8 mouse cellular contexts compared by ENCODE assay signal in the genomic region with DNA sequence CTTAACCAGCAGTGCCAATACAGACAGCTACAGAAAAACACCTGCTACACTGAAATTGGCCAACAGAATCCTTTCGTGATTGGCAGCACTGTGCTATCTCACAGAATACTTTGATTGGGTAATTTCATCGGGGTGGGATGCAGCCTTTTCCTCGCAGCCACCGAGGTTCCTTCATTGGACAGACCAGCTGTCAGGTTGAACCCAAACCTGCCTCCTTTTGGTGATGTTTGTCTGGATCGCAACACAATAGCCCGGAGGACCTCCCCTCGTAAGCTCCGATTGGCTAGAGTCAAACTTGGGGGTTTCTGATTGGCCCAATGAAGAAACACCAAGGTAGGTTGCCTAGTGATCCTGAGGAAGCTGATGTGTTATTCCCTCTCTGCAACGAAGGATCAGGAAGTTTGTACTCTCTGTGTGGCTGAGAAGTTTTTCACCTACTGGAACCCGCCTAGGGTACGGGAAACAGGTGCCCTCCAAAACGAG. TPM values are rescaled to one million over a fixed set of nuclear protein-coding genes. Genes with fewer than 3 reads are reported as not detected.
DNase-seq lines count a peak whose midpoint lies in the region; ATAC-seq and TF ChIP-seq lines count a peak whose summit lies in the region.

TSS of gene Golph3l (plus strand) at position 331 of the 483 bp plus-strand sequence.

- H3K4me3 ChIP-seq in ES-E14 (ENCODE audit: insufficient read depth in 1 of 2, low read depth in 1 of 2, low read length in 2 of 2, poor library complexity in 1 of 2, severe bottlenecking in 1 of 2): peak within 1 kb of the TSS; percentile 86 to 100
- H3K4me3 ChIP-seq in forebrain, embryonic 15.5 days: peak within 1 kb of the TSS; percentile 92
- peak within 1 kb of the TSS; percentile 96 for H3K4me3 ChIP-seq in lung, adult 2 months (replicated peaks; ENCODE audit: extremely low read depth, low read depth, low read length)

- under 1% methylated on average over 12 of the region's 12 CpGs for WGBS in forebrain, embryonic 15.5 days
- under 1% methylated on average over 12 of the region's 12 CpGs for WGBS in lung, adult 2 months

- H3K9me3 ChIP-seq in ES-E14 (ENCODE audit: control insufficient read depth, insufficient read depth, low read depth, low read length): no peaks in the 10 kb centered on the region
- H3K9me3 ChIP-seq in forebrain, embryonic 15.5 days: no peaks in the 10 kb centered on the region

- peaks cover 0 to 2% of the 10 kb centered on the region in 2 experiments; a peak in 1 of 4 replicates for H3K4me1 ChIP-seq in ES-E14 (ENCODE audit: control insufficient read depth in 2 of 2, insufficient read depth in 2 of 2, low read length in 2 of 2, poor library complexity in 1 of 2)
- peaks cover 15% of the 10 kb centered on the region for H3K4me1 ChIP-seq in forebrain, embryonic 15.5 days
- no peaks in the 10 kb centered on the region; the same call in 1 of the 2 replicates for H3K4me1 ChIP-seq in lung, adult 2 months (ENCODE audit: control insufficient read depth, insufficient read depth, low read length)

- peak within 1 kb of the TSS; percentile 79 for H3K4me2 ChIP-seq in forebrain, embryonic 15.5 days (replicated peaks)

- in situ Hi-C loops in ES-E14 (cut with MboI; ENCODE audit: low sequenced_read_pairs in 2 of 2, unreplicated experiment in 2 of 2): no loop called here

- no peaks in the 10 kb centered on the region for H3K27me3 ChIP-seq in forebrain, embryonic 15.5 days

- peak within 1 kb of the TSS; percentile 80 for H3K9ac ChIP-seq in ES-E14 (ENCODE audit: insufficient read depth, low read depth, low read length, poor library complexity, severe bottlenecking)
- H3K9ac ChIP-seq in forebrain, embryonic 15.5 days (replicated peaks): peak within 1 kb of the TSS; percentile 72

- TF ChIP-seq CTCF in lung, adult 2 months (IDR thresholded peaks at IDR 0.05; ENCODE audit: insufficient read depth, low read length): no peak

- H3K27ac ChIP-seq in ES-E14 (ENCODE audit: insufficient read depth, low read depth, low read length, poor library complexity, severe bottlenecking): 0 out of 2 replicates have a peak within 1 kb of the TSS, but pooled peaks have one; percentile 64
- peak within 1 kb of the TSS; percentile 84 for H3K27ac ChIP-seq in forebrain, embryonic 15.5 days (replicated peaks)

- DNase-seq in ES-E14 (ENCODE audit: low read depth, low spot score): peak; percentile 95
- peak; percentile 97 for DNase-seq in cerebellum, adult 11-12 months
- peak; percentile 95 for DNase-seq in heart, postnatal 25 days (ENCODE audit: low spot score)
- peak; percentile 96 to 99 for DNase-seq in layer of hippocampus, adult 18-20 months (ENCODE audit: low spot score in 2 of 2)
- peak; percentile 93 for DNase-seq in lung, adult 2 months
- peak; percentile 88 to 96 for DNase-seq in thymus, adult 18-20 months

- H3K36me3 ChIP-seq in ES-E14 (ENCODE audit: control insufficient read depth, insufficient read depth, low read length, poor library complexity, severe bottlenecking): no peaks in the 10 kb centered on the region
- peaks cover 13% of the 10 kb centered on the region; the same call in 1 of the 2 replicates for H3K36me3 ChIP-seq in forebrain, embryonic 15.5 days

- TF ChIP-seq POLR2A in lung, adult 2 months (IDR thresholded peaks at IDR 0.05; ENCODE audit: borderline replicate concordance, extremely low read depth, low read depth, low read length): peak; percentile 49; the same call in 1 of the 2 replicates

- intact Hi-C loops in heart, postnatal 25 days (cut with DNase I): loop anchor here (5.0 kb wide), 1 partner anchor 71 kb away; no protein-coding TSS in a partner anchor

- peak; percentile 100 for ATAC-seq in forebrain, embryonic 15.5 days (replicated peaks)
- ATAC-seq in neutrophil, adult 5-6 weeks (ENCODE audit: extremely low read depth, insufficient number of reproducible peaks, low FRiP score, poor library complexity, severe bottlenecking): peak; percentile 100

TF ChIP-seq in ES-E14, 5 proteins besides CTCF, POLR2A, EP300 and RAD21:
- TF ChIP-seq MAFK (IDR thresholded peaks at IDR 0.05; ENCODE audit: insufficient read depth, low read depth, low read length) (no peak), CHD2 (IDR thresholded peaks at IDR 0.05; ENCODE audit: low read depth, low read length) (peak; percentile 89), ZC3H11A (IDR thresholded peaks at IDR 0.05; ENCODE audit: borderline replicate concordance, low read depth, low read length) (no peak)

RNA-seq across cellular contexts. Expression of gene Golph3l, which starts in this region (rescaled TPM):
- 13.4 and 16.2 TPM in 2 replicates for total RNA-seq in ES-E14 (2012; rRNA removed)
- polyA plus RNA-seq in forebrain, embryonic 15.5 days (2015; fragmentation: Nextera tagmentation; extraction: Ambion mirVana): 32.9 and 33.4 TPM in 2 replicates
- total RNA-seq in heart, postnatal 25 days (2021): 10 to 100 TPM; 18.8 to 19.7 TPM
- total RNA-seq in layer of hippocampus, adult 18-20 months (2021): 10 to 100 TPM; 22.5 to 25.9 TPM
- polyA plus RNA-seq in lung, adult 2 months (2012; rRNA removed): 4.5 and 10.0 TPM in 2 replicates
- total RNA-seq in neutrophil, adult 5-6 weeks (2017): 34.0 and 43.7 TPM in 2 replicates

Comparison
In these comparisons a context has a peak if more than half of its experiments do, and no peak if none do; other contexts are left out.
1. Peak in every context shown above with its lines: DNase-seq, ATAC-seq, H3K4me3 ChIP-seq and H3K27ac ChIP-seq.